Mouse (Mus musculus) common myeloid progenitor, adult 5-6 weeks (primary cell): ENCODE results near the gene Dnaja4. TPM values are rescaled to one million over a fixed set of nuclear protein-coding genes. Genes with fewer than 3 reads are reported as not detected.

Source experiments
- ATAC-seq: replicated peaks from 2 replicates; pipeline ENCODE4 v1.8.0; 2016; ENCODE audit warnings: low read depth, mild to moderate bottlenecking, moderate TSS enrichment, inconsistent platforms; ENCODE audit not compliant: poor library complexity, severe bottlenecking
- total RNA-seq: library from RNA; stranded (forward); fragments of 200-1000, 187-1606 nt; gene quantifications from 2 replicates; pipeline ENCODE4 v1.2.3, GENCODE M21; 2017

The Dnaja4 gene
- total RNA-seq, 1 experiment from 2014 or later: 6.7 TPM

DNA sequence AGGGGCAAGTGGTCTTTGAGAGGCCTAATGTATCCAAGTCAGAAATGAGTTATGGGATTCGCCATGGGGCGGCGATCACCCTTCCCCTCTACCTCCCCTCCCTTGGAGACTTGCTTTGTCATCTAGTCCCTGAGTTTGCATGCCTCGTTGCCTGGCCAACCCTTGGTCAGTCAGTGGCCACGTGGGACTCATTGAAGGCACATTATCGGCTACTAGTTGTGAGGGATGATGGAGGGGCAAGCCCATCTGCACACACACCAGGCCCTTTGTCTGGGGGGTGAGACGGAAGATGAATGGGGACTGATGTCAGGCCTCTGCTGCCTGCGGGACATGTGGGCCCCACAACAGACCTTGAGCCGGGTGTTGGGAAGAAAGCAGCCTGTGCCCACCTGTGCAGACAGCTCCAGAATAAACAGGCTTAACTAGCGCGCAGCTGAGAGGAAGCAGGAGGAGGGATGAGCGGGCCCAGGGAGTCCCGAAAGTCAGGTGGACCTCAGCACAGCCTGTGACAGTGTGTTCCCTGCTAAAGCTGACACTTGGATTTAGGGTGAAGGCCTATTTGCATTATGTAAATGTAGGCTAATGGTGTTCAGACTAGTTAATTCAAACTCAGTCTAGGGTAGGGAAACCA lies 47.2 kb downstream of the Dnaja4 start:
- no peak for ATAC-seq

DNA sequence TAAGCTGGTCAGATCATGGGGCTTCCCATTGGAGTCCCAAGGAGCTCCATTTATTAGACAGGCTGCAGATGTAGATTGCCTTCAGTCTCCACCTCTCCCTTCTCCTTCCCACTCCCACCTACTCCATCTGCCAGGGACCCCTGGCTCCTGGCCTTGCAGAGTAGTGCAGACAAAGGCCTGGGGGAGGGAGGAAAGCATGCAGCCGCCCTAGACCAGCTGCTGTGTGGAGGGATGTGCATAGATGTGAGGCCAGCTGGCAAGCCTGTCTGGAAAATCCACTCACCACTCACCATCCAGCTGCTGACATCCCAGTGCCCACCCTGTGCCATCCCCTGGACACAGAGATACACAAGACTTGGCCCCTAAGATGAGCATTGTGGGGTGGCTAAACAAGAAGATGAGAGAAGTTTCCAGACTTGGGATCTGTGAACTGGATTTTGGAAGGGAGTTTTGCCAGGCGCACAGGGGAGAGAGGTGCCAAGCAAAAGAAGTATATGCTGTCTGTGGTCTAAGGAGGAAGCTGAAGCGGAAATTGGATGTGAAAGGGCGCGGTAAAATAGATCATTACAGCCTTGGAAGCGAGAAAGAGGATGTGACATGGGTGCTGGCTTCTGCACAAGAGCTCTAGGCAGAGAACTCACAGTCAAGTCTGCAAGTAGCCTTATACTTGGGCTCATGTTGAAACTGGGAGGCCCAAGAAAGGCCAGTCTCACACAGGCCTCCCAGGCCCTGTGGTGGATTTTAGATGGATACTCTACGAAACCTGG lies 51.7 kb downstream of the Dnaja4 start:
- 0 out of 2 replicates have a peak, but pooled peaks have one; percentile 25 for ATAC-seq

DNA sequence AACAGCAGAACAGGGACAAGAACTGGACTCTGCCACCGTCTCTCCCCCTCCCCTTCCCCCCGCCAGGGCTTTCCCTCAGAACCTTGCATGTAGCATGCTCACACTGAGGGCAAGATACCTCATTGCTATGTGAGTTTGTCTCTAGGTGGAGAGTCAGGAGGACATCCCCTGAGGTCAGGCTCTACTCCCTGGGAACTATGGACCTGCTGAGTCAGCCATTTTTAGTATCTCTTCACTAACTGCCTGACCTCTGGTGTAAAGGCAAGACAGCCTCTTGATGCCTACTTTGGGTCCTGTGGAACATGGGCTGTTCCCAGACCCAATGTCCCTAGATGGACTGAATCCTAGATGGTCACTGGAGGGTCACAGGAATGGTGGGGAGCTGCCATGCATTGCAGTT lies 53.0 kb downstream of the Dnaja4 start:
- ATAC-seq: no peak

- no peak for ATAC-seq
These were observed 53.7 kb downstream of the Dnaja4 start for GRCm38 (mm10) chr9:54752201-54752943.

- ATAC-seq: no peak
These were observed 54.2 kb downstream of the Dnaja4 start for GRCm38 (mm10) chr9:54752944-54753295.

GRCm38 (mm10) chr9:54759592-54759991 lies 60.9 kb downstream of the Dnaja4 start:
- ATAC-seq: no peak

GRCm38 (mm10) chr9:54764091-54764490 lies 65.4 kb downstream of the Dnaja4 start:
- no peak for ATAC-seq

GRCm38 (mm10) chr9:54764561-54765217 lies 66.0 kb downstream of the Dnaja4 start, which contains the start of gene Crabp1:
Gene Crabp1, plus strand, starts transcription at chr9:54764748.
- 0 out of 2 replicates have a peak, but pooled peaks have one; percentile 42 for ATAC-seq

- ATAC-seq: no peak
These were observed 66.8 kb downstream of the Dnaja4 start for GRCm38 (mm10) chr9:54765336-54766085.

Other genes starting within 250 kb of the Dnaja4 start
- 3.2 and 7.7 TPM in 2 replicates for gene Dmxl2, start 197.2 kb upstream of the Dnaja4 start, total RNA-seq
- not detected in 2 replicates for gene Sh2d7, start 159.9 kb upstream of the Dnaja4 start, total RNA-seq
- not detected in 2 replicates for gene Cib2, start 138.7 kb upstream of the Dnaja4 start, total RNA-seq
- 86.3 and 104 TPM in 2 replicates for gene Idh3a, start 112.5 kb upstream of the Dnaja4 start, total RNA-seq
- gene Acsbg1, start 37.0 kb upstream of the Dnaja4 start, total RNA-seq: not detected in 2 replicates
- 98.2 and 105 TPM in 2 replicates for gene Wdr61, start 35.6 kb downstream of the Dnaja4 start, total RNA-seq
- gene Crabp1, start 65.9 kb downstream of the Dnaja4 start, total RNA-seq: not detected in 2 replicates
- gene Ireb2, start 164.9 kb downstream of the Dnaja4 start, total RNA-seq: 36.8 and 60.5 TPM in 2 replicates
- 0.39 TPM in 1 of 2 replicates, not detected in the other for gene Hykk, start 218.4 kb downstream of the Dnaja4 start, total RNA-seq